Mouse (Mus musculus): ENCODE data around the gene Helz2. TPM values are rescaled to one million over a fixed set of nuclear protein-coding genes. Genes with fewer than 3 reads are reported as not detected.

Helz2 gene
- polyA plus RNA-seq, 1 experiment from 2014 or later, result 0.48 TPM

DNA sequence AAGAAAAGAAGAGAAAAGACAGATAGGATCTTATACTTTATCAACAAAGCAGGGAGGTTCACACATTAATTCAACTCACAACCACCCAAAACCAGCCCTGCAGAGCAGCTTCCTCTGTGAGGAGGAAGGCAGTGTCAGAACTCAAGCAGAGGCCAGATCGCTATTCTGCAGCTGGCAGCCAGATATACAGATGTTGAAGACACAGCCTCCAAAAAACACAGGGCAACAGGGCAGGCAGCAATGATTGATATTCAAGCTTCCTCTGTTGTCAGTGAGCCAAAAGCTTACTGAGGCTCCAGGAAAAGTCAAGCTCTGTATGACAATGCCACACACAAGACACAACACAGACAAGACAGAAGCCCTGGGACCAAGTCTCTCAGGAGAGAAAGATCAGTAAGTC is 34.9 kb upstream of the Helz2 start:
- Histone ChIP-seq H3K4me2 (replicated peaks; ENCODE audit: low read depth, low read length) (no peak overlapping the region), H3K27ac (ENCODE audit: low read depth, low read length) (no peak overlapping the region), H3K9me3 (ENCODE audit: control insufficient read depth, low read length) (no peaks in the 10 kb centered on the region), H3K36me3 (ENCODE audit: control insufficient read depth, insufficient read depth, low read length) (no peaks in the 10 kb centered on the region), H3K27me3 (ENCODE audit: control insufficient read depth, insufficient read depth, low read length) (no peaks in the 10 kb centered on the region), H3K4me1 (replicated peaks; ENCODE audit: control insufficient read depth, insufficient read depth, low read length) (no peaks in the 10 kb centered on the region), H3K4me3 (ENCODE audit: low read depth, low read length) (no peak overlapping the region), H3K9ac (ENCODE audit: low read depth, low read length) (no peak overlapping the region)
- DNase-seq (ENCODE audit: low spot score) (no peak), ATAC-seq (ENCODE audit: low FRiP score) (no peak)
- 81% methylated on average over 1 of the region's 1 CpGs for WGBS

DNA sequence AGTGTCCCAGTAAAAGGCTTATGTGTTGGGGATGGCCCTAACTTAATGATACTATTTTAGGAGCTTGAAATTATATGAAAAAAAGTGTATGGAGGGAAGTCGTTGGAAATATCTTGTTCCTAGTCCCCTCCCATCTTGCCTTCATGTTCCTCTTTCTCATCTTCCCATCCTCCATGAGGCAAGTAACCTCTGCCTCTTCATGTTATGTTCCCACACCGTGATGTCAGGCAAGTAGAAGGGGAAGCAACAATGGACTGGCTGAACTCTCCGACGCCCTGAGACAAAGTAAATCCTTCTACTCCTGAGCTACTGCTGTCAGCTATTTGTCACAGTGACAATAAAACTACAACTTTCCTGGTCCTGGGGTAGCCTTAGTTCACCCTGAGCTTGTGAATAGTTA is 32.8 kb upstream of the Helz2 start:
- 73% methylated on average over 4 of the region's 4 CpGs for WGBS
- no peak for ATAC-seq (ENCODE audit: low FRiP score)
- Histone ChIP-seq H3K4me1 (replicated peaks; ENCODE audit: control insufficient read depth, insufficient read depth, low read length) (no peaks in the 10 kb centered on the region), H3K9ac (ENCODE audit: low read depth, low read length) (no peak overlapping the region), H3K9me3 (ENCODE audit: control insufficient read depth, low read length) (no peaks in the 10 kb centered on the region), H3K36me3 (ENCODE audit: control insufficient read depth, insufficient read depth, low read length) (no peaks in the 10 kb centered on the region), H3K27ac (ENCODE audit: low read depth, low read length) (no peak overlapping the region), H3K4me2 (replicated peaks; ENCODE audit: low read depth, low read length) (no peak overlapping the region), H3K27me3 (ENCODE audit: control insufficient read depth, insufficient read depth, low read length) (no peaks in the 10 kb centered on the region), H3K4me3 (ENCODE audit: low read depth, low read length) (no peak overlapping the region)
- no peak for DNase-seq (ENCODE audit: low spot score)

- no peak overlapping the region for H3K27ac ChIP-seq (ENCODE audit: low read depth, low read length)
- H3K36me3 ChIP-seq (ENCODE audit: control insufficient read depth, insufficient read depth, low read length), result no peaks in the 10 kb centered on the region
Observed at GRCm38 (mm10) chr2:181273829-181274228, 32.0 kb upstream of the Helz2 start.

DNA sequence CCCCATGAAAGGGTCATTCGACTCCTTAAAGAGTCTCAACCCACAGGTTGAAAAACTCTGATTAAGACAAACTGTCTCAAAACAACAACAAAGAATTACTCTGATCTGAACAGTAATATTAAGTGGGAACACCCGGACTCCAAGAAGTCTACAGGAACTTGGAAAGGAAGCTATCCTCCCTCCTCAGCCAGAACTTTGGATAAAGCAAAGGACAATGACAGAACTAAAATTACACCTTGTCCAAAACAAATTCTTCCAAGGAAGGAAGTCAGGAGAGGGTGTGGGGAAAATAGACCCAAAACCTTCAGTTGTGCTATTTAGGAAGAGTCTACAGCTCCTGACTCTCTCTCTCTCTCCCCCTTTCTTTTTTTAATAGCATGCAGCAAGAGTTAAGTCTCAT is 30.3 kb upstream of the Helz2 start:
- Histone ChIP-seq H3K27ac (ENCODE audit: low read depth, low read length) (no peak overlapping the region), H3K9ac (ENCODE audit: low read depth, low read length) (no peak overlapping the region), H3K4me1 (replicated peaks; ENCODE audit: control insufficient read depth, insufficient read depth, low read length) (no peaks in the 10 kb centered on the region), H3K9me3 (ENCODE audit: control insufficient read depth, low read length) (no peaks in the 10 kb centered on the region), H3K27me3 (ENCODE audit: control insufficient read depth, insufficient read depth, low read length) (no peaks in the 10 kb centered on the region), H3K36me3 (ENCODE audit: control insufficient read depth, insufficient read depth, low read length) (no peaks in the 10 kb centered on the region), H3K4me3 (ENCODE audit: low read depth, low read length) (no peak overlapping the region), H3K4me2 (replicated peaks; ENCODE audit: low read depth, low read length) (no peak overlapping the region)
- ATAC-seq (ENCODE audit: low FRiP score) (no peak), DNase-seq (ENCODE audit: low spot score) (no peak)
- 94% methylated on average over 2 of the region's 2 CpGs for WGBS

More at GRCm38 (mm10) chr2:181273829-181274228, 32.0 kb upstream of the Helz2 start:
- Histone ChIP-seq H3K4me1 (replicated peaks; ENCODE audit: control insufficient read depth, insufficient read depth, low read length) (no peaks in the 10 kb centered on the region), H3K9me3 (ENCODE audit: control insufficient read depth, low read length) (no peaks in the 10 kb centered on the region), H3K9ac (ENCODE audit: low read depth, low read length) (no peak overlapping the region), H3K4me2 (replicated peaks; ENCODE audit: low read depth, low read length) (no peak overlapping the region), H3K27me3 (ENCODE audit: control insufficient read depth, insufficient read depth, low read length) (no peaks in the 10 kb centered on the region), H3K4me3 (ENCODE audit: low read depth, low read length) (no peak overlapping the region)
- DNase-seq (ENCODE audit: low spot score), result no peak
- WGBS, result 82% methylated on average over 2 of the region's 2 CpGs
- ATAC-seq (ENCODE audit: low FRiP score), result no peak

GRCm38 (mm10) chr2:181266839-181267238 is 25.0 kb upstream of the Helz2 start:
- ATAC-seq (ENCODE audit: low FRiP score) (no peak), DNase-seq (ENCODE audit: low spot score) (no peak)
- no peak overlapping the region for H3K4me2 ChIP-seq (replicated peaks; ENCODE audit: low read depth, low read length)
- H3K27ac ChIP-seq (ENCODE audit: low read depth, low read length), result no peak overlapping the region
- no peaks in the 10 kb centered on the region for H3K27me3 ChIP-seq (ENCODE audit: control insufficient read depth, insufficient read depth, low read length)
- H3K4me3 ChIP-seq (ENCODE audit: low read depth, low read length), result no peak overlapping the region
- H3K9me3 ChIP-seq (ENCODE audit: control insufficient read depth, low read length), result no peaks in the 10 kb centered on the region
- no peaks in the 10 kb centered on the region for H3K4me1 ChIP-seq (replicated peaks; ENCODE audit: control insufficient read depth, insufficient read depth, low read length)
- H3K36me3 ChIP-seq (ENCODE audit: control insufficient read depth, insufficient read depth, low read length), result 0 out of 2 replicates have a peak, but pooled peaks cover 7% of the 10 kb centered on the region
- WGBS, result 96% methylated on average over 2 of the region's 2 CpGs
- H3K9ac ChIP-seq (ENCODE audit: low read depth, low read length), result no peak overlapping the region

- no peak overlapping the region for H3K27ac ChIP-seq (ENCODE audit: low read depth, low read length)
- no peaks in the 10 kb centered on the region for H3K4me1 ChIP-seq (replicated peaks; ENCODE audit: control insufficient read depth, insufficient read depth, low read length)
- DNase-seq (ENCODE audit: low spot score), result no peak
- H3K9ac ChIP-seq (ENCODE audit: low read depth, low read length), result no peak overlapping the region
- no peak overlapping the region for H3K4me3 ChIP-seq (ENCODE audit: low read depth, low read length)
- 60% methylated on average over 1 of the region's 1 CpGs for WGBS
- ATAC-seq (ENCODE audit: low FRiP score), result no peak
- no peaks in the 10 kb centered on the region for H3K9me3 ChIP-seq (ENCODE audit: control insufficient read depth, low read length)
- H3K36me3 ChIP-seq (ENCODE audit: control insufficient read depth, insufficient read depth, low read length), result peaks cover 12% of the 10 kb centered on the region
- H3K27me3 ChIP-seq (ENCODE audit: control insufficient read depth, insufficient read depth, low read length), result no peaks in the 10 kb centered on the region
- H3K4me2 ChIP-seq (replicated peaks; ENCODE audit: low read depth, low read length), result no peak overlapping the region
Observed at GRCm38 (mm10) chr2:181253248-181253647, 11.4 kb upstream of the Helz2 start.

DNA sequence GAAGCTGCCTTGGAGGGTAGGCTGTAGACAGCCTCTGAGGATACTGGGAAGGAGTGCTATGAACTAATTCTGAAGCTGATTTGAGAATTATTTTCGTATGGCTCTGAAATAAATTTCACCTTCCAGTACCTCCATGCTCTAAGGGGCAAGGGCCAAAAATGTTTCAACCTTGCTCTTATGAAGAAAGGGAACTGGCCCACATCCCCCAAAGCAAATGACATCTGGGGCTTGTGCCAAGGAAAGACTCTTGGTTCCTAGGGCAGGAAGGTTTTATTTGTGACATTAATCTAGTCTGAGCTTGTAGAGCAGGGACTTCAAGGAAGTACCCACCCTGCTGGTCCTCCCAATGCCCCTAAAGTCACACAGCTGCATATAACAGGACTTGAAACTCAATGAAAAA is 10.0 kb upstream of the Helz2 start:
- Histone ChIP-seq H3K4me2 (replicated peaks; ENCODE audit: low read depth, low read length) (no peak overlapping the region), H3K36me3 (ENCODE audit: control insufficient read depth, insufficient read depth, low read length) (peaks cover 12% of the 10 kb centered on the region), H3K4me3 (ENCODE audit: low read depth, low read length) (no peak overlapping the region), H3K9me3 (ENCODE audit: control insufficient read depth, low read length) (no peaks in the 10 kb centered on the region), H3K27me3 (ENCODE audit: control insufficient read depth, insufficient read depth, low read length) (no peaks in the 10 kb centered on the region), H3K9ac (ENCODE audit: low read depth, low read length) (no peak overlapping the region), H3K4me1 (replicated peaks; ENCODE audit: control insufficient read depth, insufficient read depth, low read length) (no peaks in the 10 kb centered on the region), H3K27ac (ENCODE audit: low read depth, low read length) (no peak overlapping the region)
- ATAC-seq (ENCODE audit: low FRiP score) (no peak), DNase-seq (ENCODE audit: low spot score) (no peak)
- WGBS, result 87% methylated on average over 1 of the region's 1 CpGs

GRCm38 (mm10) chr2:181249217-181249616 is 7.4 kb upstream of the Helz2 start:
- ATAC-seq (ENCODE audit: low FRiP score), result no peak
- WGBS, result 91% methylated on average over 10 of the region's 10 CpGs
- H3K9ac ChIP-seq (ENCODE audit: low read depth, low read length), result no peak overlapping the region
- no peaks in the 10 kb centered on the region for H3K27me3 ChIP-seq (ENCODE audit: control insufficient read depth, insufficient read depth, low read length)
- H3K4me3 ChIP-seq (ENCODE audit: low read depth, low read length), result no peak overlapping the region
- peaks cover 10% of the 10 kb centered on the region; the same call in 1 of the 2 replicates for H3K36me3 ChIP-seq (ENCODE audit: control insufficient read depth, insufficient read depth, low read length)
- H3K27ac ChIP-seq (ENCODE audit: low read depth, low read length), result no peak overlapping the region
- H3K4me1 ChIP-seq (replicated peaks; ENCODE audit: control insufficient read depth, insufficient read depth, low read length), result no peaks in the 10 kb centered on the region
- DNase-seq (ENCODE audit: low spot score), result no peak
- H3K9me3 ChIP-seq (ENCODE audit: control insufficient read depth, low read length), result no peaks in the 10 kb centered on the region
- no peak overlapping the region for H3K4me2 ChIP-seq (replicated peaks; ENCODE audit: low read depth, low read length)

- H3K4me3 ChIP-seq (ENCODE audit: low read depth, low read length), result no peak overlapping the region
- no peak overlapping the region for H3K27ac ChIP-seq (ENCODE audit: low read depth, low read length)
- 34% methylated on average over 2 of the region's 2 CpGs for WGBS
- DNase-seq (ENCODE audit: low spot score) (no peak), ATAC-seq (ENCODE audit: low FRiP score) (no peak)
- H3K9ac ChIP-seq (ENCODE audit: low read depth, low read length), result no peak overlapping the region
- H3K27me3 ChIP-seq (ENCODE audit: control insufficient read depth, insufficient read depth, low read length), result no peaks in the 10 kb centered on the region
- H3K9me3 ChIP-seq (ENCODE audit: control insufficient read depth, low read length), result no peaks in the 10 kb centered on the region
- H3K4me2 ChIP-seq (replicated peaks; ENCODE audit: low read depth, low read length), result no peak overlapping the region
- no peaks in the 10 kb centered on the region for H3K4me1 ChIP-seq (replicated peaks; ENCODE audit: control insufficient read depth, insufficient read depth, low read length)
- H3K36me3 ChIP-seq (ENCODE audit: control insufficient read depth, insufficient read depth, low read length), result no peaks in the 10 kb centered on the region
Observed at GRCm38 (mm10) chr2:181245031-181245430, 3.2 kb upstream of the Helz2 start.

Data from hindbrain, embryonic 11.5 days (tissue).